Mouse (Mus musculus) spleen, postnatal 10 days (tissue): ENCODE data around the gene Htr3b.

Source experiments
- DNase-seq, 2 experiments: peaks; one replicate each; pipeline ENCODE4 v3.0.0; 2021 to 2022; ENCODE audit warnings: low spot score in 2 of 2

Gene Htr3b

DNA sequence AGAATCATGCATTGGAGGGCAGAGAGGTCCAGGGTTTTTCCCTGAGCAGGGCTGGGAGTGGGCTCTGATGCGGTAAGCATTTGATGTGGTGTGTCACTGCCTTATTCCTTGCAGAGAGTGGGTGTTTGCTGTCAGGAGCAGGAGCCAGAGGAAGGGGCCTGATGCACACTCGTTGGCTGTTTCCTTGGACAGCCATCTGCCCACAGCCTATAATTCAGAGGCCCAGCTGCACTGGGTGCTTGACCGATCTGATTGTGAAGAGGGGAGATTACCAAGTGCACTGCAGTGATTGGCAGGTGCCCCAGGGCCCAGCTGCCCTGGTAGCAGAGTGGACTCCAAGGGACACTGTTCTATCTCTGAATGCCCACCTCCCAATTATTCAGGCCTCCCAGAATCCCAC is 36.0 kb downstream of the Htr3b start:
- DNase-seq, result no peak

DNA sequence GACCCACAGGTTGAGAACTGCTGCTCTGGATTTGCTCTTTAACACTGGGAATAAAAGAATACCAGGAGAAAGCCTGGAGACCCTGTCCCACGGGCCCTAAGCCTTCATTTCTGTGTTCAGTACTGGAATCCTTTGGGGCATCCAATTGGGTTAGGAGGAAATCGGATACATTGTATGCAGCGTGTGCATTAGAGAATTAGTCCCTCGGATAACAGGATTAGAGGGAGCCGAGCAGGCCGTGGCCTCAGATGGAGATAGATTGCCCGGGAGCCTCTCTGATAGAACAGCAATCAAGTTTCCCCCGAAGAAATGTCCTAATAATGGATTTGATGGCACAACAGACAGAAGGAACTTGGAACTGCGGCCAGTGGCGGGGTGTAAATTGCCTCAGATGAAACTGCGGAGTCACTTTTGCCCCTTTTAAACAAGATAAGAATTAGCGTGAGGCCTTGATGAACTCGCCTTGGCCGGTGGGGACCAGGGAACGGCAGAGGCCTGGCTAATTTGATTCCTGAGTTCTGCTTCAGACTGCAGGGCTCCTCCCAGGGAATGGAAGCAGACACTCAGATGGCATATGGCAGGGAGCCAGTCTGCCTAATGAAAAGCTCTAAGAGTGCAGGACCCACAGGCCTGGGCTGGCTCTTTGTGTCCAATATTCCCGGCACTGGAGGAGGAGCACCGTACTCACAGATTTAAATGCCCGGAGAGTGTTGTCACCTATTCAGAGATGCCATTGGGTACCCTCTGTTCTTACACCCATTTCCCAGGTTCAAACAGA is 48.6 kb downstream of the Htr3b start:
- DNase-seq, result no peak

DNA sequence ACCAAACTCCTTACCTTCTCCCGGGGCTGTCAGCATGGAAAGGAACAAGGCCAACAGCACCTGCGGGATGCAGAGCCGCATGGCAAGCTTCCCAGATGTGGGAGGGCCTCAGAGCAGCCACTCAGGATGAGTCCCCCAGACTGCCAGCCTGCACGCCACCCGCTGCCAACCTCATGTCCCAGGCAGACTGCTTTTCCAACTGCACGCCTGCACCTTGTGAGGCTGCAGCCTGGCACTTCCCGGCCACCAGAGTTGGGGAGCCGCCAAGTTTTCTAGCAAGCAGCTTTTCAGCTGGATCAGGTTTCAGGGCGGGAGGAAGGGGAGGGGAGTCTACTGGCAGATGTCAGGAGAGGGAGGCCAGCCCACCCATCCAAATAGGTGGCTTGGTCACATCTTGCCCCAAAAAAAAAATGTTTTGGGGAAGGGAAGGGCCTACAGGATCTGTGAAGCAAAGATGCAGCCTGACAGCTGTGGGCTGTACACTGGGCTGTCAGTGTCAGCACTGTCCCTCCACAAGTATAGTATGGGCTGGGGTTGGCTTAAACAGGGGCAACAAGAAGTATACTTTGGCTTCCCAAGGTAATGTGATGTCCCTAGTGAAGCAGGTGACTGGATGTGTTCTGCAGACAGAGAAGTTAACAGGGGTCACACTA is 53.8 kb downstream of the Htr3b start, which contains the start of gene Htr3a:
Gene Htr3a (minus strand): TSS at position 215 of the 653 bp plus-strand sequence.
- DNase-seq, result no peak

DNA sequence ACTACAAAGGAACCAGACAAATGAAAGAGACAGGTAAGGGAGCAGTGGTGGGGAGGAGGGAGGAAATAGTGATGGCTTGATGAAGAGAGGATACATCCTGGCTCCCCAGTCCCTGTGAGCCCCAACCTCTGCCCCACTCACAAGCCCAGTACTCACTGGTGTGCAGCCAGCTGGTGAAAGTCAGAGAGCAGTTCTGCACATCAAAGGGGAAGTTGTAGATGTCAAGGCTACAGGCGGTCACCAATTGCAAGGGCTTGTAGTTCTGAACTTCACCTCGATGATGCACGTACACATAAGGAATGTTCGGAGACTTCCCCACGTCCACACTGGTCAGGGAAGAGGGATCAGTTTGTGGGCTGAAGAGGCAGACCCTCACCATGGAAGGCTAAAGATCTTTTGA is 60.4 kb downstream of the Htr3b start:
- no peak for DNase-seq

DNA sequence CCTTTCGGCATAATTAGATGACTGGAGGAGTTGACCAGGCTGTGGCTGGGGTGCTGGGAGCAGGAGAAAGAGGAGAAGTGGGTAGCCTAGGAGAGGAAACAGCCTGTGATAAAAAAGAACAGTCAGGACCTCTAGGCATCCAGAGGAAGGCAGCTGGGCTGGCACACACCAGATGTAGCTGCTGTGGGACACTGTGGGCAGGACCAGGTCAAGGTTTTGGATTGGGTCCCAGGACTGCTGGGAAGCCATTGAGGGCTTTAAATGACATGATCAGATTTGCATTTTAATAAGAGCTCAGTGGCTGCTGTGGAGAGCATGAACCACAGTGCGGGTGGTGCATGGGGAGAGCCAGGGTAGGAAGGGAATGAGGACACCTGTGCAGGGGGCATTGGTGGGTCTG is 61.0 kb downstream of the Htr3b start:
- no peak for DNase-seq

DNA sequence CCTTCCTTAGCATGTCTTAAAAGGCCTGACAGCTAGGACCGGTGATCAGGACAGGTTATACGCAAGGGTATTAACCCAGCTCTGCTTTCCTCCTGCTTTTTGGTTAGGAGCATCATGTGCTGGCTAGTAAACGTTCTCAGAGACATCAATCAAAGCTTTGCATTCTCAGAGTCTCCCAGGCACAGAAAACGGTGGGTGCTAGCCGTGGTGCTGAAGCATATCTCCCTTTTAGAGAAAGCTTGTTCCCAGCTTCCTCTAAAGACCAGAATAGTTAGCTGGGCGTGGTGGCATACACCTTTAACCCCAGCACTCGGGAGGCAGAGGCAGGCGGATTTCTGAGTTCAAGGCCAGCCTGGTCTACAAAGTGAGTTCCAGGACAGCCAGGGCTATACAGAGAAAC is 66.2 kb downstream of the Htr3b start:
- peak in 1 of 2 experiments; percentile 21 for DNase-seq

DNA sequence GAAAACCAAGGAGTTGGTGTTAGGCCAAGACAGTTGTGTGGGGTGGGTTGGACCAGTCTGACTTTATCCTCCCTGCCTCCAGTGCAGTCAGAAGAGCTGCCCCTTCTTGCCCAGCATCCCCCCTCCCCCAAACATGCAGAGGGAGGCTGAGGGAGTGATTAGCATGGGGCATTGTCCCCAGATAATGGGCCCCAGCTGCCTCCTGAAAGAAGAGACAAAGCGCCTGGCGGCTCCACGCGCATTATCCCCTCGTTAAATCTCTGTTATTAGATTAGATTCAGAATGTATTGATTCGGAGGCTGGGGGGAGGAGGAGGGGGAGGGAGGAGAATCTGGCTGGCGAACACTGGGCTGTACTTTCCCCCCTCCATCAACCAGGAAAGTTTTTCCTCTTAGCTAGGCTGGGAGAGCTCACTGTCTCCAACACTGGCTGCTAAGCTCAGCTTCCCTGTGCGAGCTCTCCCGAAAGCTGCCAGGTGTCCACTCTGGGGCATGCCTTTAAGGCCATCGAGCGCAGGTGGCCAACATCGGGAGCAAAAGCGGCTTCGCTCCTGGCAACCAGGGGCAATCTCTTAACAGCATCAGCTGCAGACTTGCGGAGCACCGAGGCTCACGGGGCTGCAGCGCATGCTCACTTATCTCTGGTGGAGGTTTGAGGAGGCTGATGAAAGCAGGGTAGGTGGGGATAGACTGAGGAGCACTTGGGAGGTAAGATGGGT is 68.8 kb downstream of the Htr3b start:
- no peak for DNase-seq

DNA sequence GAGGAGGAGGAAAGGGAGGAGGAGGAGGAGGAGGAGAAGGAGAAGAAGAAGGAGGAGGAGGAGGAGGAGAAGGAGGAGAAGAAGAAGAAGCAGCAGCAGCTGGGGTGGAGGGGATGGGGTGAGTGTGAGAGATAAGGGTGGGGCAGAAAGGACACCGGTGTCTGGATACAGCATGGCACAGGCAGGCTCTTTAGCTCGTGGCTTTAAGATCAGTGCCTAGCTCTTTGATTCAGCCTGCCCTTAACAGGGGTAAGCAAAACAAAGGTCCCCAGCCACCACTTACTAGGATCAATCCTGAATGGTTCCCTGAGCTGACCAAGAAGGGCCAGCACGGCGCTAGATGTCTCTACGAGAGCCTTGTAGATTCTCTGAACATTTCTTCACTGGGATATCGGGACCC is 70.0 kb downstream of the Htr3b start:
- DNase-seq, result no peak

DNA sequence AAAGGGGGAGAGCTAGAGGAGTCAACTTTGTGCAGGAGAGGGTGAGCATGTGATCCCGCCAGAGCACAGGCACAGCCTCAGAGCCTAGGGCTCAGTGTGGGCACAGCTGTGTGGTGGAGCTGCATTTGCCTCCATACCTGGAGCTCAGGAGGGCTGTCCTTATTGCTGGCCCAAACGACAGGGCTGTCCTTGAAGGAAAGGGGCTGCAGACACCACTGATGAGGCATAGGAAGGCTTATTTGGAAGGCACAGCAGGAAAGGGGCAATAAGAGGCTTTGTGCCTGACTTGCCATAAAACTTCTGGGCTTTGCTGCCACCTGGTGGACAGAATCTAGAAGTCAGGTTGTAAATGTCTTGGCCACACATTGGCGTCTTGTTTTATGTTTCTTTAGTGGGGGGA is 70.8 kb downstream of the Htr3b start:
- peak; percentile 24 to 64 for DNase-seq

DNA sequence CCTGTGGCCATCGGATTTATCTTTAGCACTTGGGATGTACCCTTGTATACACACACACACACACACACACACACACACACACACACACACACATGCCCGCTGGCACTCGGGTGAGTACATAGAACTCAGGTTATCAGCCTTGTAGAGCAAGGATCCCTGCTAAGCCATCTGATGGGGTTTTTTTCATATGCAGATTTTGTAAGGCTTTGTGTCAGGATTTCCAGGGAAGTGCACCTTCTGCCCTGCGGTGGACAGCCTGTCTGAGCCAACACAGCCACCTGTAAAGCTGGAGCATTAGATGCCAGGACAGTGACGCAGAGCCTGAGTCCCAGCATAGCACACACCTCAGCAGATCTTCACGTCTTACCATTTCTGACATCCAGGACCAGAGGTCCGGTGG is 75.7 kb downstream of the Htr3b start:
- DNase-seq, result no peak
